Mouse (Mus musculus): ENCODE results near the gene G3bp2.

DNA sequence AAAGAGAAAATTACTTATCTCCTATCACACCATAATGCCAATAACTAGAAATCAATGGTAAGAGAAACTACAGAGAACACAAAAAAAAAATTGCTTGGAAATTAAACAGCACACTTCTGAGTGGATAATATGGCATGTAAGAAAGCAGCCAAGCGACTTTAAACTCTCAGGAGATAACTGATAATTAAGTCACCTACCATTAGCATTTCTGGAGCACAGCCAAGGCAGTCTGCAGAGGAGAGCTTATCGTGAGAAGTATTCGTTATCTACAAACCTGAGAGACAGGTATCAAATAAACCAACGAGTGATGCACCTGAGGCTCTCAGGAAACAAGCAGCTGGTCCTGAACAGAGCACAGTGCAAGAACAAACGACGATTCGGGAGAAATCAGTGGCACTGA, 71.8 kb downstream of the G3bp2 start:
- TF ChIP-seq CTCF (IDR thresholded peaks at IDR 0.05; ENCODE audit: low read depth) (no peak), EP300 (IDR thresholded peaks at IDR 0.05; ENCODE audit: low read depth) (no peak)
